Mouse (Mus musculus) induced T-regulatory cell, adult 2 months (primary cell): ENCODE measurements around the gene Sgsm3.

Experiments used
- DNase-seq: peaks from one replicate; pipeline ENCODE4 v3.0.0-alpha.2; 2012; ENCODE audit warnings: low read depth

Sgsm3 gene

GRCm38 (mm10) chr15:80979611-80980010 lies 2.0 kb downstream of the Sgsm3 start:
- DNase-seq = no peak

DNA sequence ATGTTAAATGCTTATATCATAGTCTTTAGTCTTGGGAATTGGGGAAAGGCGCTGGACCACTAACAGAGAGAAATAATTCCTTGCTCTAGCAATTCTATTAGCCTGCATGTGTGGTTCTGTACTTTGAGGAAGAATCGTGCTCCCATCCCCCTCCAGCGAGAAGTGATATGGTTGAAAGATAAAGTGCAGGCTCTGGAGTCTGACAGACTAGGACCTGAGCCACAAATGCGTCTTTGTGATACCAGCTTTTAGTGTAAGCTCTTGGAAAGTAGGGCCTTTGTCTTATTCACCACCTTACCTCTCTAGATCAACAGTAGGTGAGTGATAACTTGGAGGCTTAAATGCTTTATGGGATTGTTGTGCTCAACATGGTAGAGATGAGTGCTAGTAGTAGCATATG lies 3.6 kb downstream of the Sgsm3 start:
- no peak for DNase-seq

- no peak for DNase-seq
These were observed 5.7 kb downstream of the Sgsm3 start for GRCm38 (mm10) chr15:80983264-80983663.

- DNase-seq = no peak
These were observed 10.8 kb downstream of the Sgsm3 start for GRCm38 (mm10) chr15:80988331-80988730.

GRCm38 (mm10) chr15:80989712-80990111 lies 12.1 kb downstream of the Sgsm3 start:
- DNase-seq = no peak

- DNase-seq = no peak
These were observed 17.4 kb downstream of the Sgsm3 start for GRCm38 (mm10) chr15:80994959-80995358.

DNA sequence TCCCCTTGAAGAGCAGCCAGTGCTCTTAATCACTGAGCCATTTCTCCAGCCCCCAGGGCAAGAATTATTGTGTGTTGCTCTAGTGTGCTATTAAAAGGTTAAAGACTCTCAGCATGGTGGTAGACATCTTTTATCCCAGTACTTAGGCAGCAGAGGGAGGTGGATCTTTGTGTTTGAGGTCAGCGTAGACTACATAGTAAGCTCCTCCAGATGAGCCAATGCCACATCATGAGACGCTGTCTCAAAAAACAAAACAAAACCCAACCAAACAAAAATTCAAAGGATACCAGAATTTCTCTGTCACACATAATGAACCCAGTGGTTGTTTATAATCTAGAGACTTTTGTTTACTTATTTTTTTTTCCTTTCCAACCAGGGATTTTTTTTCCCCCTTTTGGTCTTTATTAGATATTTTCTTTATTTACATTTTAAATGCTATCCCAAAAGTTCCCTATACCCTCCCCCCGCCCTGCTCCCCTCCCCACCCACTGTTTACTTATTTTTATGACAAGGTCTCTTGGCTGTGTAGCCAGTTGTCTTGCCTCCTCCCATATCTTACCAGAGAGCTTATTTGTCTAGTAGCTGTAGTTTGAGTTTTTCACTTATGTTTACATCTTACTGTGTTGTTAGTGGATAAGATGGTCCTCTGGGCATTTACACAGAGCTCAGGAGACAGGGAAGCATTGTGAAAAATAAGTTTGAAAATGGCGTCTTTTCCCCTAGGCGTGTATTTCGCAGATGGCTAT lies 18.7 kb downstream of the Sgsm3 start:
- DNase-seq = no peak

DNA sequence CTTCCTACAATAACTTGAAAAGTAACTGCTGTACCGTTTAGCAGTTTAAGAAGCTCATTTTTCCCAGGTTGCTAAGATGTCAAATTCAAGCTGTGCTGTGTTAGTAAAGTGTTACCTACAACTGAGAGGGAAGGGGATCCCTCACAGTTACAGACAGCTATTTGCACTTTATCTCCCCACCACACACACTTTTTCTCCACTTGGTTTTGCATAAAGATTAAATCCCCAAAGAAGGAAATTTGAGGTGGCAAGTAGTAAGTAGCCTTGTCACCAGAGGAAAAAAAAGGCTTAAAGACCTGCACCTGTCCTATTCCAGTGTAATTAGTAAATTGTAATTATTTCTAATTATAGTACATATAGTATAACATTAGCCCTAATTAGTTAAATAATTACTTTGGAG lies 19.5 kb downstream of the Sgsm3 start:
- DNase-seq = no peak

DNA sequence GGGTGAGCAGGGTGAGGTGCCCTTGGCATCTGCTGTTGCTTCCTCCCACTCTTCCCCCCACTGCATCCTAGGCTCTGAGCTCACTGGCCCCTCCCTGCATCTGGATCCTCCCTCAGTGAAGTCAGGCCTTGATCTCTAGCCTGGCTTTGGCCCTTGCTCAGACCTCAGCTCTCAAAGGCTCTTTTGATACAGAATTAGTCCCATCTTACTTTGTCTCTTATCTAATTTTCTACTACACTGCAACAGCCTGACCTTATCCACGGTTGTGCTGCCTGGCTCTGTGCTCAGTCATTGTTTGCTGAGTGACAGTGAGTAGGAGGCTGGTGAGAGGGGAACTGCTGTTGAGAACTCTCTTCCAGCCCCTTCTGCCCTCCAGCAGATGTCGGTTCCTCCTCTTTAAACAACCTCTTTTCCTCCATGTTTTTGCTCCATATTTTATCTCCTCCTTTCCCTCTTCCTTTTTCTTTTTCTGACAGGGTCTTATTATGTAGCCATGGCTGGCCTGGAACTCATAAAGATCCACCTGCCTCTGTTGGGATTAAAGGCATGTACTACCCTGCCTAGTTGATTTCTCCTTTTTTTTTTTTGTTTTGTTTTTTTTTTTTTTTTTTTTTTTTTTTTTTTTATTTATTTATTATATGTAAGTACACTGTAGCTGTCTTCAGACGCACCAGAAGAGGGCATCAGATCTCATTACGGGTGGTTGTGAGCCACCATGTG lies 23.0 kb downstream of the Sgsm3 start:
- DNase-seq = no peak

- no peak for DNase-seq
These were observed 28.7 kb downstream of the Sgsm3 start for GRCm38 (mm10) chr15:81006127-81006735.

- DNase-seq = no peak
These were observed 29.8 kb downstream of the Sgsm3 start for GRCm38 (mm10) chr15:81007339-81007738.

GRCm38 (mm10) chr15:81007905-81008304 lies 30.3 kb downstream of the Sgsm3 start:
- DNase-seq = no peak

DNA sequence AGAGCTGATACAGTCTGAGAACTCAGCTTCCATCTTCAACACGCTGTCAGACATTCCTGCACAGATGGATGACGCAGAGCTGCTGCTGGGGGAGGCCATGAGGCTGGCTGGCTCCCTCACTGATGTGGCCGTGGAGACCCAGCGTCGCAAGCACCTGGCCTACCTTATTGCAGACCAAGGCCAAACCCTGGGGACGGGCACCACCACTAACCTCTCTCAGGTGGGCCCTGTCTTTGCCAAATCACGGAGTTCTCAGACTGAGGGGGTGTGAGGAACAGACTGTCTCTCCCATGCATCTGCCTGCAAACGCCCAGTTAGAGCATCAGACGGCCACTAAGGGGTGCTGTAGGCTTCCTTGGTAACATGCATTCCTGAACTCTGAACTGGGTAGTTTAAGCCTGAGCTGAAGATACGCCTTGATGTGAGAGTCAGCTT lies 31.1 kb downstream of the Sgsm3 start:
- DNase-seq = peak; percentile 55

GRCm38 (mm10) chr15:81010114-81010513 lies 32.5 kb downstream of the Sgsm3 start:
- DNase-seq = no peak

GRCm38 (mm10) chr15:81011523-81011922 lies 34.0 kb downstream of the Sgsm3 start:
- DNase-seq = no peak

GRCm38 (mm10) chr15:81012359-81012758 lies 34.8 kb downstream of the Sgsm3 start:
- DNase-seq = no peak

DNA sequence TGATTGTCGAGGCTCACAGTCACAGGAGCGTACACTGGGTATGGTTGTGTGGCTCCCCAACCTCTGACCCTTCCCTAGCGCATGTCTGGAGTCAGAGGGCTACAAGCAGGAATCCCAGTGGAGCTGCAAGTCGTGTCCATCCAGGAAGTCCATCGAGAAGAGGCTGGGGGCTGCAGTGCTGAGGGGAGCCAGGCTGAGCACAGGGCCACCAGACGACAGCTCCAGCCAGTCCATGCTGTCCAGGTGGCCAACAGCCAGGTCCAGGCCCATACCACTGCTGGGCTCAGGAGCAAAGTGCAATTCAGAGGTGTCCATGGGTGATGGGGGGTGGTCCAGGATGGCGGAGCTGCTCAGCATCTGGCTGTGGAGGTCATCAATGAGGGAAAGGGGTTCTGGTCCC lies 35.6 kb downstream of the Sgsm3 start:
- DNase-seq = no peak

DNA sequence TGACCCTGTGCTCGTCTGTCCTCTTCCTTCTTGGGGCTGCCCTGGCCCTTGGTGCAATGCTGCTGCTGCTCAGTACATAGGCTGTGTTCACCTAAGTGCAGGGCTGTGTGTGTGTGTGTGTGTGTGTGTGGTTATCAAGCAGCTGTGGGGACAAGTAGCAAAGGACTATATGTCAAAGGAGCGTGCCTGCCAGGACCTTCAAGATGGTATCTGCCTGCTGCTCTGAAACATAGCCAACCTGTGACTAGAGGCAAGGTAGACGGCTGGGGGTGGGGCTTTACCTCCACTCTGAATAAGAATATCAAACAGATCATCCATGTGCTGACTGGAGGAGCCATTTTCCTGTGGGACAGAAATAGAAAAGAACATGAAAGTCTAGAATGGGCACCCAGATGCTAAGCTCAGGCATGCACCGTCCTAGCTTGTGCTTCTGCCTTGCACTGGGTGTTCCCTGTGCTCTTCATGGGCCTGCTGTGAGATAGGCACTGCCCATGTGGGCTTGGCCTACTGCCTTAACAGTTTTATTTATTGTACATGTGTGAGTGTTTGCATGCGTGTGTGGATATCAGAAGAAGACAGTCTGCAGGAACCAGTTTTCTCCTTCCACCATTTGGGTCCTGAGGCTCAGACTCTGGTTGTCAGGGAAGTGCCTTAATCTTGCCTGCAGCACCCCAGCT lies 37.6 kb downstream of the Sgsm3 start:
- DNase-seq = no peak

GRCm38 (mm10) chr15:81016488-81016887 lies 38.9 kb downstream of the Sgsm3 start:
- DNase-seq = no peak

GRCm38 (mm10) chr15:81017308-81017707 lies 39.7 kb downstream of the Sgsm3 start:
- no peak for DNase-seq

- no peak for DNase-seq
These were observed 43.8 kb downstream of the Sgsm3 start for GRCm38 (mm10) chr15:81021377-81021776.

DNA sequence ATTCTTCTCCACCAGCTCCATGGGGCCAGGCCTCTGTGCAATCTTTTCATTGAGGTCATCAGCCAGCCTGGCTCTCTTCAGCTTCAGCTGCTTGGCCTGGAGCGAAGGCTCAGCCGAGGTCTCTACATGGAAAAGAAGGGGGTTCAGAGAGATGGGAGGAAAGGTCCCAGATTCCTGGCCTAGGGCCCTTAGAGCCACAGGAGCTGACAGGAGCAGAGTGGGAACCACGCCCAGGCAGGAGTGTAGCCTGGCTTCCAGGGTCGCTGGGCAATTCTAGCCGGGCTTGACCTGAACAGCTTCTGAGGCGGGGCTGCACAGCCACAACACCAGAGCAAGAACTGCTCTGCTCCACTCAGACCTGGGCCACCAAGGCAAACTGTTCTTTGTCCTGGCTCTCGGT lies 44.9 kb downstream of the Sgsm3 start:
- no peak for DNase-seq

DNA sequence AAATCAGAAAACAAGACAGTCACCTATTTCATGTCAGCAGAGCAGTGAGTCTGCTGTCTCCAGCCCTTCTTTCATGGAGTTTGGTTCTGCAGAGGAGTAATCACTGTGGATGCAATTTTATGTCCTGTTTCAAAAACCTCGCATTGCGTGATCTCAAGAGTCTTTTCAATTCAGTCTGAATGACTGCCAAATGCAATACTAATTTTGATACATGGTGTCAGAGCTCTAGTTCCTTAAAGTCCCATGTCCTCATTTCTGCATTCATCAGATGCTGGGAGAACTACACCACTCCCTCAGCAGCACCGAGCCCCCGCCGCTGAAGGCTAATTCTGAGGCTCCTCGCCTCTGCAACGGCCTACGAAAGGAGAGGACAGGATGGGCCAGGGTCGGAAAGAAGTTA lies 46.3 kb downstream of the Sgsm3 start:
- DNase-seq = no peak
